Mouse (Mus musculus): Measurements from ENCODE around the gene Comt. TPM values are rescaled to one million over a fixed set of nuclear protein-coding genes. Genes with fewer than 3 reads are reported as not detected.

Gene Comt
- total RNA-seq, 2 experiments from 2014 or later, result 119 to 127 TPM

GRCm38 (mm10) chr16:18392469-18393426 lies 33.9 kb downstream of the Comt start:
- intact Hi-C loops (cut with DNase I), result loop anchor here (5.0 kb wide), 1 partner anchor 40 kb away; no protein-coding TSS in a partner anchor
- DNase-seq, result peak; percentile 90 to 91

GRCm38 (mm10) chr16:18391728-18392127 lies 34.9 kb downstream of the Comt start:
- intact Hi-C loops (cut with DNase I), result loop anchor here (5.0 kb wide), 1 partner anchor 39 kb away; no protein-coding TSS in a partner anchor
- DNase-seq, result no peak

GRCm38 (mm10) chr16:18391127-18391526 lies 35.5 kb downstream of the Comt start:
- DNase-seq, result no peak
- intact Hi-C loops (cut with DNase I), result loop anchor here (5.0 kb wide), 1 partner anchor 39 kb away; no protein-coding TSS in a partner anchor

GRCm38 (mm10) chr16:18390399-18390798 lies 36.3 kb downstream of the Comt start:
- no peak for DNase-seq
- intact Hi-C loops (cut with DNase I), result loop anchor here (5.0 kb wide), 1 partner anchor 38 kb away; no protein-coding TSS in a partner anchor

- intact Hi-C loops (cut with DNase I), result no loop called here
- DNase-seq, result no peak
Observed at GRCm38 (mm10) chr16:18388583-18389435, 37.8 kb downstream of the Comt start.

GRCm38 (mm10) chr16:18387704-18388582 lies 38.7 kb downstream of the Comt start:
- intact Hi-C loops (cut with DNase I), result no loop called here
- DNase-seq, result no peak

- no peak for DNase-seq
- intact Hi-C loops (cut with DNase I), result no loop called here
Observed at GRCm38 (mm10) chr16:18386972-18387371, 39.7 kb downstream of the Comt start.

GRCm38 (mm10) chr16:18386451-18386850 lies 40.2 kb downstream of the Comt start:
- no peak for DNase-seq
- intact Hi-C loops (cut with DNase I), result no loop called here

GRCm38 (mm10) chr16:18385411-18385810 lies 41.2 kb downstream of the Comt start:
- intact Hi-C loops (cut with DNase I), result no loop called here

GRCm38 (mm10) chr16:18384659-18385058 lies 42.0 kb downstream of the Comt start:
- no peak for DNase-seq
- intact Hi-C loops (cut with DNase I), result no loop called here

More at GRCm38 (mm10) chr16:18385411-18385810, 41.2 kb downstream of the Comt start:
- no peak for DNase-seq

- intact Hi-C loops (cut with DNase I), result no loop called here
Observed at GRCm38 (mm10) chr16:18384211-18384610, 42.4 kb downstream of the Comt start.

GRCm38 (mm10) chr16:18383756-18384155 lies 42.9 kb downstream of the Comt start:
- intact Hi-C loops (cut with DNase I), result no loop called here
- DNase-seq, result no peak

More at GRCm38 (mm10) chr16:18384211-18384610, 42.4 kb downstream of the Comt start:
- DNase-seq, result no peak

- intact Hi-C loops (cut with DNase I), result no loop called here
- DNase-seq, result peak; percentile 51 to 70
Observed at GRCm38 (mm10) chr16:18383045-18383726, 43.5 kb downstream of the Comt start.

GRCm38 (mm10) chr16:18381621-18382258 lies 44.9 kb downstream of the Comt start:
- intact Hi-C loops (cut with DNase I), result no loop called here
- no peak for DNase-seq

- DNase-seq, result no peak
- intact Hi-C loops (cut with DNase I), result no loop called here
Observed at GRCm38 (mm10) chr16:18380495-18381063, 46.1 kb downstream of the Comt start.

- no peak for DNase-seq
- intact Hi-C loops (cut with DNase I), result no loop called here
Observed at GRCm38 (mm10) chr16:18379338-18380001, 47.2 kb downstream of the Comt start.

- intact Hi-C loops (cut with DNase I), result no loop called here
- no peak for DNase-seq
Observed at GRCm38 (mm10) chr16:18378489-18378888, 48.2 kb downstream of the Comt start.

- DNase-seq, result no peak
- intact Hi-C loops (cut with DNase I), result no loop called here
Observed at GRCm38 (mm10) chr16:18377203-18377602, 49.4 kb downstream of the Comt start.
